Mouse (Mus musculus): ENCODE data around the gene Fanci. TPM values are rescaled to one million over a fixed set of nuclear protein-coding genes. Genes with fewer than 3 reads are reported as not detected.
A peak's percentile ranks its signal among the peaks of the same experiment; 100 is the strongest.

Gene Fanci
- polyA plus RNA-seq, 1 experiment from 2014 or later = 18.7 TPM

DNA sequence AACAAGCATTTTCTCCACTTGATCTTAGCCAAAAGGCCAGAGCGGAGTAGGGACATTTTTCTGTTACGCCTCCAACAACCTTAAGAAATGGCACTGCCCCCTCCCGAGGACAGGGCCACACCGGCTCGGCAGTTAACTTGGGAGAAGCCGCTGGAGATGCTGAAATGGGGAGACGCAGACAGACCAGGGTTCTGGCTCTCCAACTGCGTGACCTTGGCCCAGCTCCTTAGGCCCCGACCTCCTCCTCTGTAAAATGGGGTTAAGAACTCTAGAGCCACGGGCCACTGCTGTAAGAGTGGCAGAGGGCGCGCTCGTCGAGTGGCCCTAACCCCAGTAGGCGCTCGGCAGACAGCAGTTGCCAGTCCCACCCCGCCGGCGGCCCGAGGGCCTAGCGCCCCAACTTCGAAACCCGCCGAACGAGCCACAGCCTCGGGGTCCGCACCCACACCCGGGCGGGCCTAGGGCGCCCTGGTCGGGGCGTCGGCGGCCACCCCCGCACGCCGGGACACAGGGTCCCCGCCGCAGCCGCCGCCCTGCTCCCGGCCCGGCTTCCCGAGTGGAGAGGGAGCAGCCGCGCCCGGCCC lies 73.8 kb downstream of the Fanci start:
- Histone ChIP-seq H3K36me3 (ENCODE audit: control insufficient read depth, insufficient read depth, low read length) (peaks cover 7% of the 10 kb centered on the region; the same call in 1 of the 2 replicates), H3K27me3 (ENCODE audit: control insufficient read depth, insufficient read depth, low read length) (peaks cover 12% of the 10 kb centered on the region; the same call in 1 of the 2 replicates), H3K4me2 (peak overlapping the region; percentile 83), H3K9me3 (ENCODE audit: control insufficient read depth, low read length) (no peaks in the 10 kb centered on the region), H3K27ac (ENCODE audit: low read depth, low read length) (no peak overlapping the region), H3K4me1 (ENCODE audit: control insufficient read depth, insufficient read depth, low read length) (peaks cover 20% of the 10 kb centered on the region), H3K4me3 (ENCODE audit: low read depth, low read length) (peak overlapping the region; percentile 92), H3K9ac (ENCODE audit: low read length) (peak overlapping the region; percentile 85)
- WGBS = under 1% methylated on average over 43 of the region's 47 CpGs
- peak; percentile 94 for DNase-seq (ENCODE audit: low spot score, missing footprints)
- ATAC-seq (ENCODE audit: low FRiP score) = peak; percentile 66

DNA sequence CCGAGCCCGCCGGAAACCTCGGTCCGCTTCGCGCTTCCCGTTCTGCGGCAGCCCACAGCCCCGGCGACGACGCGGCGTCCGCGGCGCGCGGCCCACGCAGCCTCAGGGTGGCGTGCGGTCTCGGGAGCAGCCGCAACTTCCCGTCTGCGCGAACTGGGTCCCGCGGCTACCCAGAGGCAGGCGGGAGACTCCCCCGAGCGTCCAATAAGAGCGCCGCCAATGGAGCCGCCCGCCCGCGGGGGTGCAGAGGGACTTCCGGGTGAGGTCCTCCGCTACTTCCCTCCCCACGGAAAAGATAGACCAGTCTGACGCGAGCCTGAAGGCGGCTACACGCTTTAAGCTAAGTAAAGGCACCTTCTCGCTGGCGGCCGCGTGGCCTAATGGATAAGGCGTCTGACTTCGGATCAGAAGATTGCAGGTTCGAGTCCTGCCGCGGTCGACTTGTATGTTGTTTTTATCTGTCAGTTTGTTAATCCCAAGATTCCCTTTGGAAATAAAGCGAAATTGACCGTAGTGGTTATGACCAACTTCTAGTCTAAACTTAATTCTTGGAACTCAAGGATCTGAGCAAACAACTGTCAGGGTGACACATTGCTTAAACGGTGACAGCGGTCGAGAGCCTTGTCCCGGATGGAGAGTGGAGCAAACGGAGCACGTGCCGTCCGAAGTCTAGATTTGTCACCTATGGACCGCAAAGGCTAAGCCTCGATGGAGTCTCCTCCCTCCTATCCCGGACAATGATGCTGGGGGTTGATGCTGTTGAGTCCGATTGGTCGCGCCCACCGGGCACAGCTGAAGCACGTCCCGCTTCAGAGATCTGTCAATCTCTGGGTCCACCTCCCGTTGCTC lies 74.5 kb downstream of the Fanci start, which contains the start of gene Polg:
Gene Polg (minus strand): TSS at position 310 of the 849 bp plus-strand sequence.
- WGBS = under 1% methylated on average over 71 of the region's 76 CpGs
- Histone ChIP-seq H3K27ac (ENCODE audit: low read depth, low read length) (peak within 1 kb of the TSS; percentile 35; the same call in 1 of the 2 replicates), H3K36me3 (ENCODE audit: control insufficient read depth, insufficient read depth, low read length) (peaks cover 3% of the 10 kb centered on the region; the same call in 1 of the 2 replicates), H3K9me3 (ENCODE audit: control insufficient read depth, low read length) (no peaks in the 10 kb centered on the region), H3K4me1 (ENCODE audit: control insufficient read depth, insufficient read depth, low read length) (peaks cover 20% of the 10 kb centered on the region), H3K9ac (ENCODE audit: low read length) (peak within 1 kb of the TSS; percentile 85), H3K27me3 (ENCODE audit: control insufficient read depth, insufficient read depth, low read length) (peaks cover 12% of the 10 kb centered on the region; the same call in 1 of the 2 replicates), H3K4me2 (peak within 1 kb of the TSS; percentile 83), H3K4me3 (ENCODE audit: low read depth, low read length) (peak within 1 kb of the TSS; percentile 92)
- peak; percentile 100 for DNase-seq (ENCODE audit: low spot score, missing footprints)
- peak; percentile 95 for ATAC-seq (ENCODE audit: low FRiP score)

DNA sequence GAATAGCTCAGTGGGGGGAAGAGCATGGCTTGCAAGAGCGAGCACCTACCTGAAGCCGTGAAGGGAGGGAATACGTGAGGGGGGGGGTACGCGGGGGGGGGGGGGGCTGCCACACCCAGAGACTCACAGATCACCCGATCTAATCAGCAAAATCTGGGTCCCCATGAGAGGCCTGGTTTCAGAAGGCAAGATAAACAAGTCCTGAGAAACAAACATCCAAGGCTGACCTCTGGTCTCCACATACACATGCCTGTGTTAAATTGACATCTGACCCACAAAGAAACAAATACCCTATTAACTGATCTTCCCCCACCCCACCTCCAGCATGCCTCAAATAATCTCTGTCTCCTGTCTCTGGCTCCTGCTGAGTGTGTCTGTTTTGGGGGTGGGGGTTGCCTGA lies 76.2 kb downstream of the Fanci start:
- peak overlapping the region; percentile 83; the same call in 1 of the 2 replicates for H3K4me2 ChIP-seq
- DNase-seq (ENCODE audit: low spot score, missing footprints) = peak; percentile 61
- WGBS = 8% methylated on average over 5 of the region's 6 CpGs
- ATAC-seq (ENCODE audit: low FRiP score) = no peak
- peaks cover 12% of the 10 kb centered on the region; the same call in 1 of the 2 replicates for H3K27me3 ChIP-seq (ENCODE audit: control insufficient read depth, insufficient read depth, low read length)
- no peaks in the 10 kb centered on the region for H3K36me3 ChIP-seq (ENCODE audit: control insufficient read depth, insufficient read depth, low read length)
- H3K4me1 ChIP-seq (ENCODE audit: control insufficient read depth, insufficient read depth, low read length) = peaks cover 20% of the 10 kb centered on the region
- 0 out of 2 replicates have a peak overlapping the region, but pooled peaks have one; percentile 13 for H3K4me3 ChIP-seq (ENCODE audit: low read depth, low read length)
- H3K27ac ChIP-seq (ENCODE audit: low read depth, low read length) = no peak overlapping the region
- no peak overlapping the region for H3K9ac ChIP-seq (ENCODE audit: low read length)
- H3K9me3 ChIP-seq (ENCODE audit: control insufficient read depth, low read length) = no peaks in the 10 kb centered on the region

GRCm38 (mm10) chr7:79468994-79469393 lies 77.3 kb downstream of the Fanci start:
- no peak overlapping the region for H3K4me3 ChIP-seq (ENCODE audit: low read depth, low read length)
- peaks cover 20% of the 10 kb centered on the region for H3K4me1 ChIP-seq (ENCODE audit: control insufficient read depth, insufficient read depth, low read length)
- DNase-seq (ENCODE audit: low spot score, missing footprints) (peak; percentile 72), ATAC-seq (ENCODE audit: low FRiP score) (no peak)
- no peak overlapping the region for H3K27ac ChIP-seq (ENCODE audit: low read depth, low read length)
- WGBS = 38% methylated on average over 8 of the region's 8 CpGs
- H3K9me3 ChIP-seq (ENCODE audit: control insufficient read depth, low read length) = no peaks in the 10 kb centered on the region
- H3K36me3 ChIP-seq (ENCODE audit: control insufficient read depth, insufficient read depth, low read length) = no peaks in the 10 kb centered on the region
- H3K27me3 ChIP-seq (ENCODE audit: control insufficient read depth, insufficient read depth, low read length) = peaks cover 12% of the 10 kb centered on the region; the same call in 1 of the 2 replicates
- H3K9ac ChIP-seq (ENCODE audit: low read length) = no peak overlapping the region
- H3K4me2 ChIP-seq = no peak overlapping the region

- no peak for ATAC-seq (ENCODE audit: low FRiP score)
- no peak overlapping the region for H3K27ac ChIP-seq (ENCODE audit: low read depth, low read length)
- H3K27me3 ChIP-seq (ENCODE audit: control insufficient read depth, insufficient read depth, low read length) = peaks cover 8% of the 10 kb centered on the region; the same call in 1 of the 2 replicates
- no peak overlapping the region for H3K4me2 ChIP-seq
- H3K9ac ChIP-seq (ENCODE audit: low read length) = no peak overlapping the region
- no peak overlapping the region for H3K4me3 ChIP-seq (ENCODE audit: low read depth, low read length)
- no peaks in the 10 kb centered on the region for H3K9me3 ChIP-seq (ENCODE audit: control insufficient read depth, low read length)
- 80% methylated on average over 5 of the region's 5 CpGs for WGBS
- H3K4me1 ChIP-seq (ENCODE audit: control insufficient read depth, insufficient read depth, low read length) = peaks cover 15% of the 10 kb centered on the region
- peak; percentile 80 for DNase-seq (ENCODE audit: low spot score, missing footprints)
- no peaks in the 10 kb centered on the region for H3K36me3 ChIP-seq (ENCODE audit: control insufficient read depth, insufficient read depth, low read length)
Observed at GRCm38 (mm10) chr7:79469766-79470165, 78.0 kb downstream of the Fanci start.

GRCm38 (mm10) chr7:79470718-79471117 lies 79.0 kb downstream of the Fanci start:
- peak; percentile 77 for DNase-seq (ENCODE audit: low spot score, missing footprints)
- no peak overlapping the region for H3K4me3 ChIP-seq (ENCODE audit: low read depth, low read length)
- ATAC-seq (ENCODE audit: low FRiP score) = no peak
- H3K9ac ChIP-seq (ENCODE audit: low read length) = no peak overlapping the region
- H3K27ac ChIP-seq (ENCODE audit: low read depth, low read length) = no peak overlapping the region
- H3K4me1 ChIP-seq (ENCODE audit: control insufficient read depth, insufficient read depth, low read length) = peaks cover 7% of the 10 kb centered on the region; the same call in 1 of the 2 replicates
- no peak overlapping the region for H3K4me2 ChIP-seq
- H3K27me3 ChIP-seq (ENCODE audit: control insufficient read depth, insufficient read depth, low read length) = peaks cover 8% of the 10 kb centered on the region; the same call in 1 of the 2 replicates
- no peaks in the 10 kb centered on the region for H3K36me3 ChIP-seq (ENCODE audit: control insufficient read depth, insufficient read depth, low read length)
- H3K9me3 ChIP-seq (ENCODE audit: control insufficient read depth, low read length) = no peaks in the 10 kb centered on the region
- whole genome bisulfite sequencing = 57% methylated on average over 3 of the region's 3 CpGs

- no peak overlapping the region for H3K4me3 ChIP-seq (ENCODE audit: low read depth, low read length)
- no peaks in the 10 kb centered on the region for H3K9me3 ChIP-seq (ENCODE audit: control insufficient read depth, low read length)
- no peak overlapping the region for H3K9ac ChIP-seq (ENCODE audit: low read length)
- H3K36me3 ChIP-seq (ENCODE audit: control insufficient read depth, insufficient read depth, low read length) = no peaks in the 10 kb centered on the region
- no peak overlapping the region for H3K4me2 ChIP-seq
- no peak overlapping the region for H3K27ac ChIP-seq (ENCODE audit: low read depth, low read length)
- peaks cover 7% of the 10 kb centered on the region; the same call in 1 of the 2 replicates for H3K4me1 ChIP-seq (ENCODE audit: control insufficient read depth, insufficient read depth, low read length)
- DNase-seq (ENCODE audit: low spot score, missing footprints) = no peak
- H3K27me3 ChIP-seq (ENCODE audit: control insufficient read depth, insufficient read depth, low read length) = peaks cover 8% of the 10 kb centered on the region; the same call in 1 of the 2 replicates
- ATAC-seq (ENCODE audit: low FRiP score) = no peak
- WGBS = 66% methylated on average over 7 of the region's 7 CpGs
Observed at GRCm38 (mm10) chr7:79471436-79471835, 79.7 kb downstream of the Fanci start.

GRCm38 (mm10) chr7:79472792-79473191 lies 81.1 kb downstream of the Fanci start:
- peak; percentile 82 for DNase-seq (ENCODE audit: low spot score, missing footprints)
- no peak for ATAC-seq (ENCODE audit: low FRiP score)
- H3K9ac ChIP-seq (ENCODE audit: low read length) = no peak overlapping the region
- H3K9me3 ChIP-seq (ENCODE audit: control insufficient read depth, low read length) = no peaks in the 10 kb centered on the region
- H3K27me3 ChIP-seq (ENCODE audit: control insufficient read depth, insufficient read depth, low read length) = peaks cover 7% of the 10 kb centered on the region; the same call in 1 of the 2 replicates
- no peak overlapping the region for H3K27ac ChIP-seq (ENCODE audit: low read depth, low read length)
- no peak overlapping the region for H3K4me2 ChIP-seq
- H3K4me1 ChIP-seq (ENCODE audit: control insufficient read depth, insufficient read depth, low read length) = peaks cover 2% of the 10 kb centered on the region; the same call in 1 of the 2 replicates
- no peaks in the 10 kb centered on the region for H3K36me3 ChIP-seq (ENCODE audit: control insufficient read depth, insufficient read depth, low read length)
- H3K4me3 ChIP-seq (ENCODE audit: low read depth, low read length) = no peak overlapping the region
- WGBS = 49% methylated on average over 2 of the region's 2 CpGs
